8 mouse cellular contexts compared by ENCODE assay signal in genomic region chr10:60831379-60831778, GRCm38 (mm10). TPM values are rescaled to one million over a fixed set of nuclear protein-coding genes. Genes with fewer than 3 reads are reported as not detected.
DNase-seq lines count a peak whose midpoint lies in the region; ATAC-seq and TF ChIP-seq lines count a peak whose summit lies in the region.

TSS of gene Unc5b (minus strand) at chr10:60831581.

- no peaks in the 10 kb centered on the region for H3K9me3 ChIP-seq in hindbrain, postnatal 0 days (ENCODE audit: low read length)

- peak within 1 kb of the TSS; percentile 52 for H3K9ac ChIP-seq in hindbrain, postnatal 0 days (replicated peaks; ENCODE audit: low read length)

- H3K4me1 ChIP-seq in hindbrain, postnatal 0 days (ENCODE audit: insufficient read depth, low read length): peaks cover 12% of the 10 kb centered on the region

- H3K27ac ChIP-seq in hindbrain, postnatal 0 days: peak within 1 kb of the TSS; percentile 26; the same call in 1 of the 2 replicates

- H3K27me3 ChIP-seq in hindbrain, postnatal 0 days (ENCODE audit: insufficient read depth, low read length): peaks cover 31% of the 10 kb centered on the region

- DNase-seq in adipocyte (ENCODE audit: low spot score): peak; percentile 90
- peak; percentile 96 for DNase-seq in gastrocnemius, postnatal 10 days
- peak; percentile 92 for DNase-seq in hindbrain, postnatal 0 days (ENCODE audit: low spot score)
- DNase-seq in left cerebral cortex, adult 18-20 months (ENCODE audit: low spot score in 2 of 2): peak; percentile 79 to 82
- DNase-seq in lung, postnatal 36 days: peak; percentile 94
- DNase-seq in right cerebral cortex, adult 2 months (ENCODE audit: low spot score in 2 of 2): peak; percentile 75 to 80
- peak; percentile 86 for DNase-seq in urinary bladder, postnatal 10 days (ENCODE audit: low spot score)

- no peaks in the 10 kb centered on the region for H3K36me3 ChIP-seq in hindbrain, postnatal 0 days (ENCODE audit: insufficient read depth, low read length)

- peak within 1 kb of the TSS; percentile 95 for H3K4me2 ChIP-seq in hindbrain, postnatal 0 days (ENCODE audit: low read depth, low read length)

- peak; percentile 74 for ATAC-seq in common myeloid progenitor, adult 5-6 weeks (replicated peaks; ENCODE audit: low read depth, poor library complexity, severe bottlenecking)
- peak; percentile 93 for ATAC-seq in hindbrain, postnatal 0 days

- 2% methylated on average over 49 of the region's 53 CpGs for WGBS in hindbrain, postnatal 0 days

- TF ChIP-seq CTCF in hindbrain, postnatal 0 days (IDR thresholded peaks at IDR 0.05; ENCODE audit: low read depth): peak; percentile 41

- peak within 1 kb of the TSS; percentile 65 for H3K4me3 ChIP-seq in hindbrain, postnatal 0 days (ENCODE audit: low read length)

RNA-seq across cellular contexts. Expression of gene Unc5b, which starts in this region (rescaled TPM):
- total RNA-seq in common myeloid progenitor, adult 5-6 weeks (2017): not detected in 2 replicates
- 10 to 100 TPM; 12.1 to 20.3 TPM for total RNA-seq in gastrocnemius, postnatal 10 days (2021)
- total RNA-seq in hindbrain, postnatal 0 days (2014; rRNA removed): 25.7 and 27.3 TPM in 2 replicates
- polyA plus RNA-seq in hindbrain, postnatal 0 days (2015; fragmentation: Nextera tagmentation; extraction: Ambion mirVana): 1.8 TPM in 2 replicates
- 10 to 100 TPM in 1 of 2 experiments, 1 to 10 TPM in 1; 9.3 to 10.3 TPM for total RNA-seq in left cerebral cortex, adult 18-20 months (2021)

Comparison
In these comparisons a context has a peak if more than half of its experiments do, and no peak if none do; other contexts are left out.
1. Peak in every context shown above with its lines: DNase-seq, ATAC-seq, H3K4me3 ChIP-seq and H3K27ac ChIP-seq.
2. RNA of gene Unc5b (total RNA-seq): 25.7 to 27.3 TPM in hindbrain, postnatal 0 days, 12.1 to 20.3 TPM in gastrocnemius, postnatal 10 days and 9.3 to 10.3 TPM in left cerebral cortex, adult 18-20 months; not detected in common myeloid progenitor, adult 5-6 weeks; every median in the first group is over 10 times any median in the second.
3. Peak in ATAC-seq in common myeloid progenitor, adult 5-6 weeks; RNA of the gene not detected or under 1 TPM.